8 mouse cellular contexts compared by ENCODE assay signal in genomic region chr10:80137626-80138552, GRCm38 (mm10). TPM values are rescaled to one million over a fixed set of nuclear protein-coding genes. Genes with fewer than 3 reads are reported as not detected.
DNase-seq lines count a peak whose midpoint lies in the region; ATAC-seq and TF ChIP-seq lines count a peak whose summit lies in the region.

No protein-coding gene starts in this region.

- 0 out of 2 replicates have a peak, but pooled peaks have one; percentile 1 for TF ChIP-seq EP300 in lung, postnatal 0 days (IDR thresholded peaks at IDR 0.05)

- peak overlapping the region; percentile 85 for H3K9ac ChIP-seq in hindbrain, embryonic 11.5 days (ENCODE audit: low read depth, low read length)
- no peak overlapping the region for H3K9ac ChIP-seq in lung, postnatal 0 days (replicated peaks; ENCODE audit: low read depth)

- peaks cover 23% of the 10 kb centered on the region for H3K27me3 ChIP-seq in hindbrain, embryonic 11.5 days (ENCODE audit: control insufficient read depth, insufficient read depth, low read length)
- H3K27me3 ChIP-seq in lung, postnatal 0 days (replicated peaks; ENCODE audit: insufficient read depth, low read length) = peaks cover 15% of the 10 kb centered on the region

- no peak for ATAC-seq in hindbrain, embryonic 11.5 days (ENCODE audit: low FRiP score)
- ATAC-seq in lung, postnatal 0 days = no peak

- peak overlapping the region; percentile 93 for H3K27ac ChIP-seq in hindbrain, embryonic 11.5 days (ENCODE audit: low read depth, low read length)
- 0 out of 2 replicates have a peak overlapping the region, but pooled peaks have one; percentile 14 for H3K27ac ChIP-seq in lung, postnatal 0 days (ENCODE audit: low read length)

- WGBS in hindbrain, embryonic 11.5 days = 8% methylated on average over 27 of the region's 33 CpGs
- 4% methylated on average over 26 of the region's 33 CpGs for WGBS in lung, postnatal 0 days

- peak overlapping the region; percentile 99 for H3K4me2 ChIP-seq in hindbrain, embryonic 11.5 days (replicated peaks; ENCODE audit: low read depth, low read length)
- H3K4me2 ChIP-seq in lung, postnatal 0 days (replicated peaks; ENCODE audit: low read depth, low read length) = peak overlapping the region; percentile 98

- no peaks in the 10 kb centered on the region for H3K9me3 ChIP-seq in hindbrain, embryonic 11.5 days (ENCODE audit: control insufficient read depth, low read length)
- no peaks in the 10 kb centered on the region for H3K9me3 ChIP-seq in lung, postnatal 0 days (ENCODE audit: low read length)

- TF ChIP-seq CTCF in lung, postnatal 0 days (IDR thresholded peaks at IDR 0.05) = no peak

- DNase-seq in gastrocnemius, postnatal 10 days = peak; percentile 7
- no peak for DNase-seq in gastrocnemius, postnatal 25 days
- DNase-seq in thymus, postnatal 0 days (ENCODE audit: low spot score) = peak; percentile 20
- no peak for DNase-seq in thymus, postnatal 14 days
- DNase-seq in hindbrain, embryonic 11.5 days (ENCODE audit: low spot score) = peak; percentile 59
- DNase-seq in lung, postnatal 0 days (ENCODE audit: low spot score) = no peak
- DNase-seq in T-cell, adult 2 months (ENCODE audit: low spot score) = no peak
- no peak for DNase-seq in right cerebral cortex, adult 18-20 months

- H3K4me1 ChIP-seq in hindbrain, embryonic 11.5 days (replicated peaks; ENCODE audit: control insufficient read depth, insufficient read depth, low read length) = peaks cover 23% of the 10 kb centered on the region; the same call in 1 of the 2 replicates
- H3K4me1 ChIP-seq in lung, postnatal 0 days (ENCODE audit: insufficient read depth, low read depth, low read length) = peaks cover 13% of the 10 kb centered on the region; the same call in 1 of the 2 replicates

- H3K36me3 ChIP-seq in hindbrain, embryonic 11.5 days (ENCODE audit: control insufficient read depth, insufficient read depth, low read length) = no peaks in the 10 kb centered on the region
- no peaks in the 10 kb centered on the region for H3K36me3 ChIP-seq in lung, postnatal 0 days (ENCODE audit: insufficient read depth, low read length)

- peak overlapping the region; percentile 80 for H3K4me3 ChIP-seq in hindbrain, embryonic 11.5 days (ENCODE audit: low read depth, low read length)
- peak overlapping the region; percentile 53; the same call in 1 of the 2 replicates for H3K4me3 ChIP-seq in lung, postnatal 0 days (ENCODE audit: low read depth, low read length)

RNA-seq across cellular contexts. Expression of gene Atp5d, which starts 0.5 kb away (rescaled TPM):
- total RNA-seq in gastrocnemius, postnatal 10 days (2021) = 100 to 1,000 TPM; 576 to 659 TPM
- 100 to 1,000 TPM; 634 to 665 TPM for total RNA-seq in gastrocnemius, postnatal 25 days (2021)
- polyA plus RNA-seq in thymus, postnatal 0 days (2015; fragmentation: Nextera tagmentation; extraction: Ambion mirVana) = 588 TPM in 2 replicates
- 364 and 371 TPM in 2 replicates for polyA plus RNA-seq in hindbrain, embryonic 11.5 days (2014; fragmentation: Nextera tagmentation; extraction: Ambion mirVana)
- 463 and 491 TPM in 2 replicates for polyA plus RNA-seq in lung, postnatal 0 days (2015; fragmentation: Nextera tagmentation; extraction: Ambion mirVana)

RNA-seq across cellular contexts. Expression of gene Cbarp, which starts 2.7 kb away (rescaled TPM):
- 1 to 10 TPM; 2.3 to 3.2 TPM for total RNA-seq in gastrocnemius, postnatal 10 days (2021)
- 1 to 10 TPM; 1.2 to 1.6 TPM for total RNA-seq in gastrocnemius, postnatal 25 days (2021)
- 3.5 and 4.3 TPM in 2 replicates for polyA plus RNA-seq in thymus, postnatal 0 days (2015; fragmentation: Nextera tagmentation; extraction: Ambion mirVana)
- 15.1 and 16.7 TPM in 2 replicates for polyA plus RNA-seq in hindbrain, embryonic 11.5 days (2014; fragmentation: Nextera tagmentation; extraction: Ambion mirVana)
- polyA plus RNA-seq in lung, postnatal 0 days (2015; fragmentation: Nextera tagmentation; extraction: Ambion mirVana) = 5.1 and 5.5 TPM in 2 replicates

RNA-seq across cellular contexts. Expression of gene Midn, which starts 10.2 kb away (rescaled TPM):
- 10 to 100 TPM; 34.3 to 62.7 TPM for total RNA-seq in gastrocnemius, postnatal 10 days (2021)
- 10 to 100 TPM; 33.7 to 34.8 TPM for total RNA-seq in gastrocnemius, postnatal 25 days (2021)
- 13.1 and 18.8 TPM in 2 replicates for polyA plus RNA-seq in thymus, postnatal 0 days (2015; fragmentation: Nextera tagmentation; extraction: Ambion mirVana)
- polyA plus RNA-seq in hindbrain, embryonic 11.5 days (2014; fragmentation: Nextera tagmentation; extraction: Ambion mirVana) = 66.7 and 67.1 TPM in 2 replicates
- 13.2 and 14.2 TPM in 2 replicates for polyA plus RNA-seq in lung, postnatal 0 days (2015; fragmentation: Nextera tagmentation; extraction: Ambion mirVana)

RNA-seq across cellular contexts. Expression of gene Stk11, which starts 22.3 kb away (rescaled TPM):
- total RNA-seq in gastrocnemius, postnatal 10 days (2021) = 100 to 1,000 TPM; 105 to 110 TPM
- total RNA-seq in gastrocnemius, postnatal 25 days (2021) = 100 to 1,000 TPM in 1 of 2 experiments, 10 to 100 TPM in 1; 99.8 to 120 TPM
- polyA plus RNA-seq in thymus, postnatal 0 days (2015; fragmentation: Nextera tagmentation; extraction: Ambion mirVana) = 18.2 and 23.2 TPM in 2 replicates
- 21.3 and 26.8 TPM in 2 replicates for polyA plus RNA-seq in hindbrain, embryonic 11.5 days (2014; fragmentation: Nextera tagmentation; extraction: Ambion mirVana)
- polyA plus RNA-seq in lung, postnatal 0 days (2015; fragmentation: Nextera tagmentation; extraction: Ambion mirVana) = 19.0 and 19.8 TPM in 2 replicates

RNA-seq across cellular contexts. Expression of gene Cirbp, which starts 27.9 kb away (rescaled TPM):
- 10 to 100 TPM; 84.3 to 88.4 TPM for total RNA-seq in gastrocnemius, postnatal 10 days (2021)
- 10 to 100 TPM; 17.3 to 21.4 TPM for total RNA-seq in gastrocnemius, postnatal 25 days (2021)
- 226 and 376 TPM in 2 replicates for polyA plus RNA-seq in thymus, postnatal 0 days (2015; fragmentation: Nextera tagmentation; extraction: Ambion mirVana)
- 83.4 and 90.4 TPM in 2 replicates for polyA plus RNA-seq in hindbrain, embryonic 11.5 days (2014; fragmentation: Nextera tagmentation; extraction: Ambion mirVana)
- 203 and 305 TPM in 2 replicates for polyA plus RNA-seq in lung, postnatal 0 days (2015; fragmentation: Nextera tagmentation; extraction: Ambion mirVana)

Comparison
In these comparisons a context has a peak if more than half of its experiments do, and no peak if none do; other contexts are left out.
1. DNase-seq: peak in gastrocnemius, postnatal 10 days (single experiment), thymus, postnatal 0 days (single experiment) and hindbrain, embryonic 11.5 days (single experiment); none in gastrocnemius, postnatal 25 days (single experiment), thymus, postnatal 14 days (single experiment), lung, postnatal 0 days (single experiment), T-cell, adult 2 months (single experiment) and right cerebral cortex, adult 18-20 months (single experiment).